Mouse (Mus musculus): ENCODE measurements around the gene Xpnpep1.

The Xpnpep1 gene

GRCm38 (mm10) chr19:53002166-53003095 lies 37.6 kb downstream of the Xpnpep1 start:
- DNase-seq (ENCODE audit: low read depth, low spot score), result no peak

- peak; percentile 35 for DNase-seq (ENCODE audit: low read depth, low spot score)
Measured at GRCm38 (mm10) chr19:52992880-52993440, 47.1 kb downstream of the Xpnpep1 start.

- no peak for DNase-seq (ENCODE audit: low read depth, low spot score)
Measured at GRCm38 (mm10) chr19:52991924-52992323, 48.1 kb downstream of the Xpnpep1 start.

GRCm38 (mm10) chr19:52979020-52979711 lies 60.8 kb downstream of the Xpnpep1 start:
- no peak for DNase-seq (ENCODE audit: low read depth, low spot score)

- DNase-seq (ENCODE audit: low read depth, low spot score), result peak; percentile 72
Measured at GRCm38 (mm10) chr19:52975564-52976185, 64.3 kb downstream of the Xpnpep1 start.

GRCm38 (mm10) chr19:52966339-52966738 lies 73.7 kb downstream of the Xpnpep1 start:
- DNase-seq (ENCODE audit: low read depth, low spot score), result no peak

GRCm38 (mm10) chr19:52962745-52963144 lies 77.3 kb downstream of the Xpnpep1 start:
- DNase-seq (ENCODE audit: low read depth, low spot score), result no peak

GRCm38 (mm10) chr19:52922678-52923495 lies 117.1 kb downstream of the Xpnpep1 start:
- DNase-seq (ENCODE audit: low read depth, low spot score), result peak; percentile 54

GRCm38 (mm10) chr19:52904182-52904581 lies 135.8 kb downstream of the Xpnpep1 start:
- DNase-seq (ENCODE audit: low read depth, low spot score), result no peak

GRCm38 (mm10) chr19:52891807-52892442 lies 148.1 kb downstream of the Xpnpep1 start:
- DNase-seq (ENCODE audit: low read depth, low spot score), result no peak
